Mouse (Mus musculus): Measurements from ENCODE around the gene Ppa1.
A peak's percentile ranks its signal among the peaks of the same experiment; 100 is the strongest.
"Not testable (repeated sequence)": the region's sequence is repeated elsewhere in the genome, so short reads cannot be mapped to it uniquely, and the experiment has no call there.

The Ppa1 gene

DNA sequence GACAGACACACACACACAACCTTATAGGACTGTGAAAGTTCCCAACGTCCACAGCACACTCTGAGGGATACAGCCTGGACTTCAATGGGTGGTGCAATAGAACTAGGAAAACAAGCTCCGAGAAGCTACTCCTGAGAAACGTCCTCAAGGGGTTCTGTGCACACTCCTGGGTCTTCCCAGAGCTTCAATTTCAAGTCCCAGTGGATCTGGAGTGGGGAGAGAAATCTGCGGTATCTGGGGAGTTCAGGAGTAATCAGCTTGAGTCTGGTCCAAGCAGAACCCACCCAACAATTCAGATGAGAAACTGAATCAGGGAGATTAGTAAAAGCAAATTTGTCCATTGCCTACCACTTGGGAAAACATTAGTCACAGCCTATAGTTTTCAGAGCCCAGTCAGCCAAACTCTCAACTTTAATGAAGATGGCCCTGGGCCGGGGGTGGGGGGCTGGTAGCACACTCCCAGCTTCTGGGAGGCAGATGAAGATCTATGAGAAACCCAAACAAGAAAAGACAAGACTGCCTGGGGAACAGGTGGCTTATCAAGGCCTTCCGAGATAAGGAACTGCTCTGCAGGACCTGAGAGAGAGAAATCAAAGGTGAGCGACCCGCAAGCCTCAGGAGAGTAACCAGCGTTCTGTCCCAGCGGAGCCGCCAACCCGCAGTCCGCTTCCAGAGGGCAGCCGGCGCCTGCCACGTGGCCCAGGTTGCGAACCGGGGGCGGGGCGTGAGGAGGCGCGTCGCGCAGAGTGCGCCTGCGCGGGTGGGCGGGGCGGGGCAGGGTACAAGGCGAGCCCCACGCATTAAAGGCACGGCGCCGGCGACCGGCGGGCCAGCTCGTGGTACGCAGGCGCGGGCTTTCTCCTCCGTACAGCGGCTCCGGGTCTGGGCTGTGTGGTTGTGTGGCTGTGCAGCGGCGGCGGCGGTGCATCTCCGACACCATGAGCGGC, at the start of gene Ppa1:
Ppa1 (plus strand) TSS at position 763 of the 947 bp plus-strand sequence.
- peak; percentile 95 for DNase-seq (ENCODE audit: inconsistent ontology term)

- DNase-seq (ENCODE audit: inconsistent ontology term) = no peak
Measured at GRCm38 (mm10) chr10:61599556-61600114, 48.7 kb upstream of the Ppa1 start.

GRCm38 (mm10) chr10:61602283-61603033, 45.9 kb upstream of the Ppa1 start:
- DNase-seq (ENCODE audit: inconsistent ontology term) = peak; percentile 78

DNA sequence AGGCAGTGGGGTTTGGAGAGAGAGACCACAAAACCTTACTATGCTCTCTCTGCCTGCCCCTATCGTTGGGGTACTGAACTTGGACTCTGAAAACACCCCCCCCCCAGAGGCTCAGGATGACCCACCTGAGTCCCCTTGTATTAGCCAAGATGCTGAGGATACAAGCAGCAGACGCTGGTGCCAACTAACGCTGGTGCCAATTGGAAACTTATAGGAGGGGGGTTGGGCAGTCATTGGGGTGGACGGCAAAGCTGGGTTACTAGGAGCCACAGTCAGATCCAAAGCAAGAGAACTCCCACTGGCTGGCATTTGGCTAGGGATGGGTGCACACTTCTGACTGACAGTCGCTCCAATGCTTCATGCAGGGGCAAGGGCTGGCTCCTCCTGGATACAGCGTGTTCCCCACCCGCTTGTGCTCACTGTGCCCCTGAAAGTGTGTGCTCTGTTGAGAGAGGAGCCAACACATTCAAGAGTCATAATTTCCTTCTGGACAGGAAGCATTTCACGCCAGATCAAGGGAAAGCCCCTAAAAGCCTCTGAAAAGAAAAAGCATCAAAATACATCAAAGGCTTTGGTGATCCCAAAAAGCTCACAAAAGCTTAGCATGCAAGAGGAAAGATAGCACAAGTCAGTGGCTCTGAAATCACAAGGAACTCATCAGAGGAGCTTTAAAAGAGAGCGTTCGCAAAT, 43.8 kb upstream of the Ppa1 start:
- no peak for DNase-seq (ENCODE audit: inconsistent ontology term)

DNA sequence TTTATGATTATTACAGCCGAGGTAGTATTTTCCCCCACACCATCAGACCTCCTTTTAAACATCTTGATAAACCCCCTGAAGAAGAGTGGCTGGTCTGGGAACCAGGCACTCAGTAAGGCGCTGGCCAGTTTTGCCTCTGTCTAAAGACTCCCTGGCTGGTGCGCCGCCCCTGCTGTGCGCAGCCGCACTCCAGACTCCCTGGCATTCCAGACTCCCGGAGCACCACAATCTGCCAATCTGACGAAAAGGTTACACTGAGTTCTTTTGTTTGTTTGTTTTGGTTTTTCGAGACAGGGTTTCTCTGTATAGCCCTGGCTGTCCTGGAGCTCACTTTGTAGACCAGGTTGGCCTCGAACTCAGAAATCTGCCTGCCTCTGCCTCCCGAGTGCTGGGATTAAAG, 43.0 kb upstream of the Ppa1 start:
- DNase-seq (ENCODE audit: inconsistent ontology term) = not testable (repeated sequence)

GRCm38 (mm10) chr10:61605851-61606250, 42.5 kb upstream of the Ppa1 start:
- DNase-seq (ENCODE audit: inconsistent ontology term) = peak; percentile 58

DNA sequence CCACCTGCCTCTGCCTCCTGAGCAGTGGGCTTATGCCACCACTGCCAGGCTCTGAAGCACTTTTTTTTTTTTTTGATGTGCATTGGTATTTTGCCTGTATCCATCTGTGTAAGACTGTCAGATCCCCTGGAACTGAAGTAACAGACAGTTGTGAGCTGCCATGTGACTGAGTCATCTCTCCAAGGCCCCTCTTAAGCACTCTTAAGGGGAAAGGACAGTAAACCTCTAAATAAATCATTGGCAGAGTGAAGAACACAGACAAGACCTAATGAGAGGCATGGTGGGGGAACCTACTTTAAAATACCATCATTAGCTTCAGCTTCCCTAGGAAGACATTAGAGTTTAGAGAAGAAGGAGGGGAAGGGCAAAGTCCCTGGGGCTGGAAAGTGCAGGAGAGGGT, 40.1 kb upstream of the Ppa1 start:
- DNase-seq (ENCODE audit: inconsistent ontology term) = no peak

- DNase-seq (ENCODE audit: inconsistent ontology term) = no peak
Measured at GRCm38 (mm10) chr10:61610650-61611235, 37.6 kb upstream of the Ppa1 start.

DNA sequence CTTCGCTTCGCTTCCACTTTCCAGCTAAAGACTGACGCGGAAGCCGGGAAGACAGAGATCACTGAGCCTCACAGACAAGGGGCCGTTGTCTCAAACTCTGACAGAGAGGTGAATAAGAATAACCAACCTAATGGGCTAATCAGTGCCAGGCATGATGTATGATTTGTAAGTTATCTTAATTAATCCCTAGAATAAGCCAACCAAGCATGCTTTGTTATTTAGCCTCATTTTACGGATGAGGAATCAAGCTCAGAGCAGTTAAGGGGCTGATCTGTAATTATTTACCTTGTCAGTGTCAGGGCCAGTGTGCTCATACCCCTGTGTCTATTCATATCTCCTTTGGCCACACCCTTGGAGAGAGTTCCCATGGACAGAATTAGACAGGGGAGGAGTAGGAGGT, 34.0 kb upstream of the Ppa1 start:
- DNase-seq (ENCODE audit: inconsistent ontology term) = no peak

- DNase-seq (ENCODE audit: inconsistent ontology term) = no peak
Measured at GRCm38 (mm10) chr10:61618528-61618927, 29.8 kb upstream of the Ppa1 start.

- peak; percentile 37 for DNase-seq (ENCODE audit: inconsistent ontology term)
Measured at GRCm38 (mm10) chr10:61621681-61622080, 26.7 kb upstream of the Ppa1 start.

DNA sequence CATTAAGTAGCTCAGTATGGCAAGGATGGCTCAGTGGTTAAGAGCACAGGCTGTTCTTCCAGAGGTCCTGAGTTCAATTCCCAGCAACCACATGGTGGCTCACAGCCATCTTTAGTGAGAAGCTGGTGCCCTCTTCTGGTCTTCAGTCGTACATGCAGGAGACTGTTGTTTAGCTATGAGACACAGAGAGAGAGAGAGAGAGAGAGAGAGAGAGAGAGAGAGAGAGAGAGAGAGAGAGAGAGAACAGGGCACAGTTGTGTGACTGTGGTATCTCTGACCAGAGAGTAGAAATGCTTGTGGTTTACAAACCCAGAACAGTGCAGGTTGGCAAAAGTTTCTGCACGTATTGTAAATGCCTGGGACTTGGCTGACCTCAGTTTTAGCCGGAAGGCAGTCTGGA, 24.5 kb upstream of the Ppa1 start:
- DNase-seq (ENCODE audit: inconsistent ontology term) = peak; percentile 53

- no peak for DNase-seq (ENCODE audit: inconsistent ontology term)
Measured at GRCm38 (mm10) chr10:61624771-61625170, 23.6 kb upstream of the Ppa1 start.

DNA sequence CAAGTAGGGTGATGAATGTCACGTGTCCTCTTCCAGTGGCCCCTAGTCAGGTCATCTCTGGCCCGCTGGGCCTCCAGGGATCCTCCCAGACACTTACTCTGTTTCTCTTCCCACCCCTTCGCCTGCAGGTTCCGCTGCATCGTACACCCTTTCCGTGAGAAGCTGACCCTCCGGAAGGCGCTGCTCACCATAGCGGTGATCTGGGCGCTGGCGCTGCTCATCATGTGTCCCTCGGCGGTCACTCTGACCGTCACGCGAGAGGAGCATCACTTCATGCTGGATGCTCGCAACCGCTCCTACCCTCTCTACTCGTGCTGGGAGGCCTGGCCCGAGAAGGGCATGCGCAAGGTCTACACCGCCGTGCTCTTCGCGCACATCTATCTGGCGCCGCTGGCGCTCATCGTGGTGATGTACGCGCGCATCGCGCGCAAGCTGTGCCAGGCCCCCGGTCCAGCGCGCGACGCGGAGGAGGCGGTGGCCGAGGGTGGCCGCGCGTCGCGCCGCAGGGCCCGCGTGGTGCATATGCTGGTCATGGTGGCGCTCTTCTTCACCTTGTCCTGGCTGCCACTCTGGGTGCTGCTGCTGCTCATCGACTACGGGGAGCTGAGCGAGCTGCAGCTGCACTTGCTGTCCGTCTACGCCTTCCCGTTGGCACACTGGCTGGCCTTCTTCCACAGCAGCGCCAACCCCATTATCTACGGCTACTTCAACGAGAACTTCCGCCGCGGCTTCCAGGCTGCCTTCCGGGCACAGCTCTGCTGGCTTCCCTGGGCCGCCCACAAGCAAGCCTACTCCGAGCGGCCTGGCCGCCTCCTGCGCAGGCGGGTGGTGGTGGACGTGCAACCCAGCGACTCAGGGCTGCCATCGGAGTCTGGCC, 22.7 kb upstream of the Ppa1 start:
- DNase-seq (ENCODE audit: inconsistent ontology term) = peak; percentile 40

GRCm38 (mm10) chr10:61626551-61626950, 21.8 kb upstream of the Ppa1 start:
- no peak for DNase-seq (ENCODE audit: inconsistent ontology term)

DNA sequence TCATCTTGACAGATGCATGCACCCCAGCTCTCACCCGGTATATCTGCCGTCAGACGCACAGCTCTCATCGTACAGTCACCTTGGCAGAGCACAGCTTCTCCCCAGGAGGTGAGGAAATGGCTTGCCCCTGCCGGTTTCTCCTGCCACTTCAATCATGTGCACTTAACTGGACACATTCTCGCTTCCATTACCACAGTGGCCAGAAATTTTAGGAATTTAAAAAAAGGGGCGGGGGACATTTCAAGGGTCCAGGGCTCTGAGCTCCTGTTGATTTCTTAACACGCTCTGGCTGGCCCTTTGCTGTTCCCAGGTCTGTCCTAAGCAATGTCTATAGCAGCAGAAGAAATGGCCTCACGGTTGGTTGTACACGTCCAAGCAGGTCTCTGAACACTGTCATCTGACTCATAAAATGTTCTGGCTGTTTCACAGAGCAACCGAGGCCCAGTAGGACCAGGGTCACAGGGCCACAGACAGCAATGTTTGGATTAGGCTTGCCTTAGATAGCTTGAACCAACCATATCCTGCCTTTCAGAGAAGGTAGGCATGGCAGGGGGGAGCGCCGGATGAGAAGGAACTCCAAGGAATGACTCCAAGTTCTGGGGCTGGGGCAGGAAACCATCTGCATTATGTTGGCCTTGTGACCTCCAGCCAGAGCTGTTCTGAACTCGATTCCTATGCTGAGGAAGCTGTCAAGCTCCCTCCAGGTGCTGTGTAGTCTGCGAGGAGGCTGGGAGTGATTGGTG, 21.0 kb upstream of the Ppa1 start:
- peak; percentile 94 for DNase-seq (ENCODE audit: inconsistent ontology term)

GRCm38 (mm10) chr10:61627938-61628250, 20.5 kb upstream of the Ppa1 start:
- no peak for DNase-seq (ENCODE audit: inconsistent ontology term)

DNA sequence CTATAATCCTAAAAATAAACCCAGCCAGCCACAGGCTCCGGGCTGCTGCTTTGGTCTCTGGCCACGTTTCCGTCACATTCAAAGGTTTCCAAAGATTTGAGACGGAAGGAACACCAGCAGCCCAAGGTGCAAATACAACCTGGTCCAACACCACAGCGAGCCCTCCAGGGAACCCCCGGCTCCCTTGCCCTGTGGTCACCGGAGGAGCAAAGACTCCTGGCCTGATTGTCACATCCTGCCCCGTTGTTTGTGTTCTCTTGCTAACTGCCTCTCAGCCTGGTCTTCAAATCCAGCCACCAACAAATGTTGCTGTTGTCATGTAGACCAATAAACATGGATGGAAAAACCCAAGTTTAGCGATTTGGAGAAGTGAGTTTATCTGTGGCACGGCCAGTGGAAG, 15.9 kb upstream of the Ppa1 start:
- DNase-seq (ENCODE audit: inconsistent ontology term) = no peak

GRCm38 (mm10) chr10:61637055-61637454, 11.3 kb upstream of the Ppa1 start:
- peak; percentile 33 for DNase-seq (ENCODE audit: inconsistent ontology term)

DNA sequence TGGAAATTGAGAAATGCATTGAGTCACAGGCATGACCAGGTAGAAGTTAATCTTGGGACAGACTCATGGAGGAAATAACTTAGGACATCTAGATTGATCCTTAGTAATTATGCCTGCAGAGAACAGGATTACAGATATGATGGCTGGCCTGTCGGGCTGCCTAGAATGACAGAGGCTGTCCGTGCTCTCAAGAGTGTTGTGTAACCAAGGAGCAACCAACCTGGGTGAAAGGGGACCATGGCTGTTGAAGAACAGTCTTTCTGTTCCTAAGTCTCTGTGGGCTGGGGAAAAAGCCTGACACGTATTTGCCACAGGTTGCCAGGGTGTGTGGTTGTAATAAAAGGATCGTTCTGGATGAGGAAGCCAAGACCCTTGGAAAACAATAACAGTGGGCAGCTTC, 8.0 kb upstream of the Ppa1 start:
- DNase-seq (ENCODE audit: inconsistent ontology term) = no peak
